Mouse (Mus musculus): Measurements from ENCODE around the gene Tas2r123. TPM values are rescaled to one million over a fixed set of nuclear protein-coding genes. Genes with fewer than 3 reads are reported as not detected.

Gene Tas2r123
- total RNA-seq (2023): not detected

GRCm38 (mm10) chr6:132846842-132847241, at the start of gene Tas2r123:
TSS of gene Tas2r123 (plus strand) at chr6:132847142.

GRCm38 (mm10) chr6:132802518-132802917, 44.4 kb upstream of the Tas2r123 start, which contains the start of gene Tas2r117:
TSS of gene Tas2r117 (plus strand) at chr6:132802818.

GRCm38 (mm10) chr6:132855138-132855537, 8.2 kb downstream of the Tas2r123 start, which contains the start of gene Tas2r116:
TSS of gene Tas2r116 (plus strand) at chr6:132855438.

GRCm38 (mm10) chr6:132867708-132868107, 20.8 kb downstream of the Tas2r123 start, which contains the start of gene Tas2r110:
TSS of gene Tas2r110 (plus strand) at chr6:132868008.

GRCm38 (mm10) chr6:132892711-132893110, 45.8 kb downstream of the Tas2r123 start, which contains the start of gene Tas2r113:
TSS of gene Tas2r113 (plus strand) at chr6:132893011.

Other genes with a start within 250 kb of the Tas2r123 start
- not detected for gene A630073D07Rik, start 195.6 kb upstream of the Tas2r123 start, total RNA-seq (2023)
- gene Tas2r120, start 190.2 kb upstream of the Tas2r123 start, total RNA-seq (2023): not detected
- gene Tas2r121, start 146.1 kb upstream of the Tas2r123 start, total RNA-seq (2023): not detected
- gene Tas2r122, start 135.2 kb upstream of the Tas2r123 start, total RNA-seq (2023): not detected
- gene Tas2r115, start 109.1 kb upstream of the Tas2r123 start, total RNA-seq (2023): not detected
- gene Tas2r124, start 92.4 kb upstream of the Tas2r123 start, total RNA-seq (2023): not detected
- not detected for gene Tas2r102, start 85.0 kb upstream of the Tas2r123 start, total RNA-seq (2023)
- gene Tas2r136, start 69.0 kb upstream of the Tas2r123 start, total RNA-seq (2023): not detected
- not detected for gene Tas2r117, start 44.3 kb upstream of the Tas2r123 start, total RNA-seq (2023)
- not detected for gene Tas2r116, start 8.3 kb downstream of the Tas2r123 start, total RNA-seq (2023)
- gene Tas2r110, start 20.9 kb downstream of the Tas2r123 start, total RNA-seq (2023): not detected
- gene Tas2r113, start 45.9 kb downstream of the Tas2r123 start, total RNA-seq (2023): not detected
- gene Tas2r125, start 62.5 kb downstream of the Tas2r123 start, total RNA-seq (2023): not detected
- gene Tas2r129, start 104.0 kb downstream of the Tas2r123 start, total RNA-seq (2023): not detected
- not detected for gene Tas2r131, start 110.8 kb downstream of the Tas2r123 start, total RNA-seq (2023)
- gene Tas2r109, start 133.8 kb downstream of the Tas2r123 start, total RNA-seq (2023): not detected
- not detected for gene Tas2r103, start 190.0 kb downstream of the Tas2r123 start, total RNA-seq (2023)
- gene Tas2r140, start 208.7 kb downstream of the Tas2r123 start, total RNA-seq (2023): not detected

Data from CD4-positive naive resting alpha-beta T cell, adult 57 days (primary cell).